Mouse (Mus musculus) cortical plate, adult 2 months (tissue): ENCODE measurements at regions not wholly inside any gene's neighbourhood (a gene's known extent, or its start where the extent isn't known, plus 50 kb on each side); places are given as distances from the start of the nearest gene placed in this dataset.

Experiments used
- CTCF ChIP-seq: fragments of 200-500 bp; IDR thresholded peaks from 2 replicates; pipeline ENCODE4 v1.5.1; 2011; ENCODE audit warnings: mild to moderate bottlenecking, control low read depth, low read length; ENCODE audit not compliant: insufficient read depth; ENCODE audit errors: extremely low read depth
- POLR2A ChIP-seq: fragments of 200-500 bp; IDR thresholded peaks from 2 replicates; pipeline ENCODE4 v1.6.1; 2011; ENCODE audit warnings: mild to moderate bottlenecking, low read length, control low read depth; ENCODE audit not compliant: insufficient read depth; ENCODE audit errors: extremely low read depth

DNA sequence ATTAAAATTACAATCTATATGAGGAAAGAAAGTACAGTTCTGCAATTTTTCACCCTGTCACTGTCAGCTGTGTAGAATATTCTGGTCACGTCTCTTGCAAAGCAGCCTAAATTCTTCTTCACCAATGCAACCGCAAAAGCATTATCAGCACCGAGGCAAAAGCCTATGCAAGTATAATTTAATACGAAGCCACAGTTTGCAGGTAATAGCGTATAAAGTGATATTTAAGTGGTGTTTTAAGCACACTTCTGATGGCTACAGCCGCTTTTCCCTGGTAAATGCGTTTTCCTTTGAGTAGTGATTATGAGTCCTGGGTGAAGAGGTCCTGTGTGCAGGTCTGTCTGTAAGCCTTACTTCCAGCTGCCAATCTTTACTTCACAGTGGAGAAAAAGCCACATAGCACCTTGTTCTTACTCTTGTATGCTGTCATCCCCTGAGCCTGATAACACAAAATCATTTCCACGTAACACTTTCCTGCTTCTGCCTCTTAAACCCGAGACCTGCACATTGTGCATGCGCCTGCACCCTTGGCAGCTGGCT, 667.9 kb downstream of the Nr4a2 start:
- TF ChIP-seq CTCF (no peak), POLR2A (no peak)
